In the genomic region with DNA sequence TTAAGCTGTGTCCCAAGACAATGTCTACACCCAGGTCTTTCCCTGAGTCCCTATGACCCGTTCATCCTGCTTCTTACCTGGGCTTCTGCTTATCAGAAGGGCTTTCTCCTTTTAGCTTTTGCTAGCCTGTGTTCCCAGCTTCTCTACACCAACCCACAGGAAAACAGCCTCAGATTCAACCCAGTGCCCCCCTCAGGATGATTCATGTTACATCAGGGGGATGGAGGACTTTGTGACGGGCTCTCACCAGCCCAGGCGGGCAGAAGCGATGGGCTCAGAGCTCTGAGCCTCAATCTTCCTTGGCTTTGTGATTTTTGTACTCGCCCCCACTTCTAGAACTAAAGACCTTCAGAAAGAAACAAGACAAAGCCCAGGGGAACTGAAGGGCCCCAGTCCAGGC, we compare ENCODE assay signal across 24 mouse cellular contexts. TPM values are rescaled to one million over a fixed set of nuclear protein-coding genes. Genes with fewer than 3 reads are reported as not detected.
A peak's percentile ranks its signal among the peaks of the same experiment; 100 is the strongest.
DNase-seq lines count a peak whose midpoint lies in the region; ATAC-seq and TF ChIP-seq lines count a peak whose summit lies in the region.
"Had no signal": no experiment of that assay in that cellular context is flagged by ENCODE, and none has a peak within 500 bp of the region (broad histone marks: within the 10 kb centered on the region; RNA-seq: fewer than 3 reads in every experiment).

No protein-coding gene starts in this region.

- DNase-seq in heart, adult 11 months, result peak; percentile 64
- DNase-seq in heart, adult 2 months, result no peak
- peak; percentile 74 for DNase-seq in ZHBTc4 (ENCODE audit: low read depth, low spot score)
- no peak for DNase-seq in spleen, postnatal 10 days (ENCODE audit: low spot score in 2 of 2)
- DNase-seq: adrenal gland, adult 2 months; adrenal gland, postnatal 10 days; adrenal gland, postnatal 25 days; B cell, adult 2 months; cerebellum, adult 11 months; cerebellum, adult 18-20 months; cerebellum, adult 8-10 months; cerebellum, postnatal 14 days; cerebellum, postnatal 36 days; embryo, embryonic 11 days had no signal

- H3K27me3 ChIP-seq in heart, adult 2 months (ENCODE audit: control insufficient read depth, insufficient read depth, low read length), result no peaks in the 10 kb centered on the region
- no peaks in the 10 kb centered on the region for H3K27me3 ChIP-seq in midbrain, embryonic 15.5 days (replicated peaks)
- H3K27me3 ChIP-seq: CH12.LX; embryonic facial prominence, embryonic 13.5 days; embryonic facial prominence, embryonic 15.5 days; forebrain, embryonic 12.5 days had no signal

- no peak overlapping the region for H3K4me2 ChIP-seq in midbrain, embryonic 15.5 days
- H3K4me2 ChIP-seq: embryonic facial prominence, embryonic 13.5 days; embryonic facial prominence, embryonic 15.5 days; forebrain, embryonic 12.5 days had no signal

- intact Hi-C loops in heart, adult 2 months (cut with DNase I), result no loop called here

- no peak for TF ChIP-seq EP300 in heart, adult 2 months (IDR thresholded peaks at IDR 0.05; ENCODE audit: insufficient read depth, low read depth, low read length)

- H3K36me3 ChIP-seq in heart, adult 2 months (ENCODE audit: control insufficient read depth, insufficient read depth, low read length), result no peaks in the 10 kb centered on the region
- no peaks in the 10 kb centered on the region for H3K36me3 ChIP-seq in midbrain, embryonic 15.5 days (replicated peaks)
- H3K36me3 ChIP-seq: embryonic facial prominence, embryonic 13.5 days; embryonic facial prominence, embryonic 15.5 days; forebrain, embryonic 10.5 days; forebrain, embryonic 12.5 days had no signal

- H3K4me3 ChIP-seq in heart, adult 2 months, result no peak overlapping the region
- H3K4me3 ChIP-seq in midbrain, embryonic 15.5 days, result no peak overlapping the region
- H3K4me3 ChIP-seq: embryonic facial prominence, embryonic 13.5 days; embryonic facial prominence, embryonic 15.5 days; erythroblast, embryonic 14.5 days; forebrain, embryonic 10.5 days; forebrain, embryonic 12.5 days had no signal

- H3K9ac ChIP-seq in heart, adult 2 months (ENCODE audit: low read depth, low read length), result no peak overlapping the region
- H3K9ac ChIP-seq in midbrain, embryonic 15.5 days, result no peak overlapping the region
- H3K9ac ChIP-seq: embryonic facial prominence, embryonic 13.5 days; embryonic facial prominence, embryonic 15.5 days; forebrain, embryonic 12.5 days had no signal

- no peak for ATAC-seq in midbrain, embryonic 15.5 days (replicated peaks)
- ATAC-seq: CD4-positive, CD25-positive, alpha-beta regulatory T cell, adult 4 months; forebrain, embryonic 14.5 days; forebrain, embryonic 16.5 days had no signal

- TF ChIP-seq CTCF in heart, adult 2 months (IDR thresholded peaks at IDR 0.05), result no peak

- H3K9me3 ChIP-seq in midbrain, embryonic 15.5 days, result no peaks in the 10 kb centered on the region
- H3K9me3 ChIP-seq: embryonic facial prominence, embryonic 13.5 days; embryonic facial prominence, embryonic 15.5 days; forebrain, embryonic 10.5 days; forebrain, embryonic 12.5 days had no signal

- no peaks in the 10 kb centered on the region for H3K4me1 ChIP-seq in heart, adult 2 months (ENCODE audit: control insufficient read depth, insufficient read depth, low read length)
- no peaks in the 10 kb centered on the region for H3K4me1 ChIP-seq in midbrain, embryonic 15.5 days
- H3K4me1 ChIP-seq: embryonic facial prominence, embryonic 13.5 days; embryonic facial prominence, embryonic 15.5 days; forebrain, embryonic 10.5 days; forebrain, embryonic 12.5 days had no signal

- 79% methylated on average over 5 of the region's 5 CpGs for WGBS in heart, adult 2 months
- 85% methylated on average over 5 of the region's 5 CpGs for WGBS in midbrain, embryonic 15.5 days

- no peaks in the 10 kb centered on the region for H3K79me2 ChIP-seq in heart, adult 2 months (replicated peaks; ENCODE audit: control insufficient read depth, insufficient read depth, low read length)

- H3K27ac ChIP-seq in heart, adult 2 months, result no peak overlapping the region
- no peak overlapping the region for H3K27ac ChIP-seq in midbrain, embryonic 15.5 days
- H3K27ac ChIP-seq: embryonic facial prominence, embryonic 13.5 days; embryonic facial prominence, embryonic 15.5 days; forebrain, embryonic 10.5 days; forebrain, embryonic 12.5 days had no signal

- no peak for TF ChIP-seq POLR2A in heart, adult 2 months (IDR thresholded peaks at IDR 0.05; ENCODE audit: insufficient read depth, low read depth, low read length)

RNA-seq across cellular contexts. Expression of a gene that starts 51.7 kb away (rescaled TPM):
- total RNA-seq in heart, adult 2 months (2021), result 1 to 10 TPM; 2.9 to 3.0 TPM
- polyA plus RNA-seq in heart, adult 2 months (2012; rRNA removed), result 2.5 and 2.6 TPM in 2 replicates
- 10.1 and 10.5 TPM in 2 replicates for polyA plus RNA-seq in midbrain, embryonic 15.5 days (2015; fragmentation: Nextera tagmentation; extraction: Ambion mirVana)

Comparison
In these comparisons a context has a peak if more than half of its experiments do, and no peak if none do; other contexts are left out.
1. DNase-seq: peak in heart, adult 11 months (single experiment) and ZHBTc4 (single experiment); none in heart, adult 2 months (0 of 2) and spleen, postnatal 10 days (0 of 2).